Mouse (Mus musculus): ENCODE results near the gene Shroom2.

DNA sequence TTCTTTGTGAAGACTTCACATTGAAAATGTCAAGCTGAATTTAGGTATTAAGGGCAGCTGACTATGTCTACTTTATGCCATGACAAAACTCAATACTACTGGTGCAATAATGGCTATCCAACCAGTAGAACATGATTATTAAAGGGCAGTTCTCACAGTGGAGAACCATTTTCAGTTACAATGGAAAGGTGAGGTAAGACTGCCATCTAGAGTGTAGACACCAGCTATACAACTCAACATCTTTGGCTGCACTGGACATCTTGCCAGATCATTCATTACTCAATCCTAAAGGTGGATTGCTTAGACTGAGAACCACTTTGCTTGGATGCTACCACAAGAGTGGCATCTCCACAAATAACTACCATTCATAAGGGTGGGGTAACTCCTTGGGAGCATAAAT, 49.7 kb upstream of the Shroom2 start:
- TF ChIP-seq CTCF (IDR thresholded peaks at IDR 0.05; ENCODE audit: insufficient read depth, low read length) (peak; percentile 38; the same call in 1 of the 2 replicates), POLR2A (IDR thresholded peaks at IDR 0.05; ENCODE audit: borderline replicate concordance, extremely low read depth, low read depth, low read length) (no peak)

Data from lung, adult 2 months (tissue).